Mouse (Mus musculus) urinary bladder, adult 2 months (tissue): ENCODE results near the gene Arrb1. TPM values are rescaled to one million over a fixed set of nuclear protein-coding genes. Genes with fewer than 3 reads are reported as not detected.
"Not testable (repeated sequence)": the region's sequence is repeated elsewhere in the genome, so short reads cannot be mapped to it uniquely, and the experiment has no call there.

Experiments used
- DNase-seq: peaks from one replicate; pipeline ENCODE4 v3.0.0; 2022; ENCODE audit warnings: low spot score
- polyA plus RNA-seq: library from polyadenylated mRNA; depleted of rRNA; stranded (reverse); fragments of >200 nt; gene quantifications from 2 replicates; pipeline ENCODE4 v1.2.3, GENCODE M21; 2012; rRNA removed

Arrb1 gene
- 45.4 and 60.4 TPM in 2 replicates for polyA plus RNA-seq

- DNase-seq: peak; percentile 76
Observed at GRCm38 (mm10) chr7:99534901-99535735, at the start of gene Arrb1. Gene Arrb1, plus strand, starts transcription at chr7:99535466.

GRCm38 (mm10) chr7:99489708-99490107 lies 45.6 kb upstream of the Arrb1 start:
- DNase-seq: no peak

- no peak for DNase-seq
Observed at GRCm38 (mm10) chr7:99499128-99499527, 36.1 kb upstream of the Arrb1 start.

- DNase-seq: peak; percentile 61
Observed at GRCm38 (mm10) chr7:99500201-99500600, 35.1 kb upstream of the Arrb1 start.

GRCm38 (mm10) chr7:99500655-99501054 lies 34.6 kb upstream of the Arrb1 start:
- DNase-seq: no peak

GRCm38 (mm10) chr7:99501148-99501547 lies 34.1 kb upstream of the Arrb1 start:
- DNase-seq: no peak

GRCm38 (mm10) chr7:99504556-99504955 lies 30.7 kb upstream of the Arrb1 start:
- DNase-seq: no peak

GRCm38 (mm10) chr7:99508187-99508586 lies 27.1 kb upstream of the Arrb1 start:
- not testable (repeated sequence) for DNase-seq

- DNase-seq: no peak
Observed at GRCm38 (mm10) chr7:99510087-99510501, 25.2 kb upstream of the Arrb1 start.

GRCm38 (mm10) chr7:99516092-99516813 lies 19.0 kb upstream of the Arrb1 start:
- no peak for DNase-seq

GRCm38 (mm10) chr7:99516814-99517157 lies 18.5 kb upstream of the Arrb1 start:
- no peak for DNase-seq

GRCm38 (mm10) chr7:99518954-99519644 lies 16.2 kb upstream of the Arrb1 start:
- no peak for DNase-seq

GRCm38 (mm10) chr7:99523121-99523520 lies 12.1 kb upstream of the Arrb1 start:
- DNase-seq: no peak

GRCm38 (mm10) chr7:99523837-99524236 lies 11.4 kb upstream of the Arrb1 start:
- DNase-seq: no peak

- DNase-seq: no peak
Observed at GRCm38 (mm10) chr7:99528547-99528946, 6.7 kb upstream of the Arrb1 start.

GRCm38 (mm10) chr7:99529410-99529809 lies 5.9 kb upstream of the Arrb1 start:
- no peak for DNase-seq

- DNase-seq: no peak
Observed at GRCm38 (mm10) chr7:99531408-99531970, 3.8 kb upstream of the Arrb1 start.

GRCm38 (mm10) chr7:99532526-99532925 lies 2.7 kb upstream of the Arrb1 start:
- DNase-seq: no peak

GRCm38 (mm10) chr7:99533600-99533999 lies 1.7 kb upstream of the Arrb1 start:
- DNase-seq: no peak

GRCm38 (mm10) chr7:99534501-99534900 lies 765 bp upstream of the Arrb1 start:
- DNase-seq: no peak

GRCm38 (mm10) chr7:99535741-99536501 lies 655 bp downstream of the Arrb1 start:
- DNase-seq: no peak
